Mouse (Mus musculus) heart, postnatal 0 days (tissue): ENCODE results near the gene Fgfr2. TPM values are rescaled to one million over a fixed set of nuclear protein-coding genes. Genes with fewer than 3 reads are reported as not detected.
A peak's percentile ranks its signal among the peaks of the same experiment; 100 is the strongest.

ENCODE experiments used
- ATAC-seq: fragments of 200-750 bp; cut with Nextera tagmentation; 2 replicates; pipeline ENCODE4 v1.8.0; 2017; ENCODE audit warnings: low read depth, moderate number of reproducible peaks, moderate library complexity; ENCODE audit not compliant: insufficient read depth
- DNase-seq: peaks from one replicate; pipeline ENCODE4 v3.0.0-alpha.2; 2016; ENCODE audit warnings: low spot score
- H3K27ac ChIP-seq: fragments of 300-500 bp; sonication (generic); 2 replicates; pipeline ENCODE4 v1.5.1; 2014; ENCODE audit warnings: low read depth, mild to moderate bottlenecking
- H3K27me3 ChIP-seq: fragments of 300-500 bp; sonication (generic); 2 replicates; pipeline ENCODE4 v1.6.1; 2014; ENCODE audit warnings: low read length, mixed read lengths; ENCODE audit not compliant: control insufficient read depth, insufficient read depth
- H3K36me3 ChIP-seq: fragments of 300-500 bp; sonication (generic); replicated peaks from 2 replicates; pipeline ENCODE4 v1.6.1; 2014; ENCODE audit warnings: low read length, mixed read lengths; ENCODE audit not compliant: control insufficient read depth, insufficient read depth
- H3K4me1 ChIP-seq: fragments of 300-500 bp; sonication (generic); 2 replicates; pipeline ENCODE4 v1.6.1; 2014; ENCODE audit warnings: antibody characterized with exemption; ENCODE audit not compliant: control insufficient read depth, insufficient read depth
- H3K4me2 ChIP-seq: fragments of 300-500 bp; sonication (generic); 2 replicates; pipeline ENCODE4 v1.6.1; 2014; ENCODE audit warnings: low read depth, mild to moderate bottlenecking, low read length, moderate library complexity
- H3K4me3 ChIP-seq: fragments of 300-500 bp; sonication (generic); 2 replicates; pipeline ENCODE4 v1.5.1; 2014; ENCODE audit warnings: low read depth, low read length
- H3K9ac ChIP-seq: fragments of 300-500 bp; sonication (generic); replicated peaks from 2 replicates; pipeline ENCODE4 v1.6.1; 2014; ENCODE audit warnings: low read depth, low read length, mixed read lengths
- H3K9me3 ChIP-seq: fragments of 300-500 bp; sonication (generic); replicated peaks from 2 replicates; pipeline ENCODE4 v1.6.1; 2016; ENCODE audit warnings: low read length; ENCODE audit not compliant: control insufficient read depth
- CTCF ChIP-seq: IDR thresholded peaks from 2 replicates; pipeline ENCODE4 v1.5.1; 2016; ENCODE audit warnings: antibody characterized with exemption, control low read depth, low read depth
- EP300 ChIP-seq: IDR thresholded peaks from 2 replicates; pipeline ENCODE4 v1.6.1; 2016; ENCODE audit warnings: antibody characterized with exemption, low read depth
- WGBS: fragments of 180-500 bp; shearing (Covaris S2); extraction: QIAGEN DNeasy Blood & Tissue Kit; methylation state at CpG from one replicate; pipeline ENCODE4 v1.1.7; 2014; 5-methylcytosine and 5-hydroxymethylcytosine counted together
- polyA plus RNA-seq: library from polyadenylated mRNA; unstranded; fragments of >200 nt; fragmentation: Nextera tagmentation; extraction: Ambion mirVana; gene quantifications from 2 replicates; pipeline ENCODE4 v1.2.1, GENCODE M21; 2015
- total RNA-seq: library from RNA; depleted of rRNA; stranded (reverse); fragments of >200 nt; gene quantifications from 2 replicates; pipeline ENCODE4 v1.2.3, GENCODE M21; 2014; ENCODE audit warnings: low replicate concordance

The Fgfr2 gene
- total and polyA plus RNA-seq, 2 experiments from 2014 or later = 3.8 to 11.5 TPM

GRCm38 (mm10) chr7:133054486-133054885 is 68.7 kb downstream of the Fgfr2 start:
- Histone ChIP-seq H3K4me3 (no peak overlapping the region), H3K9me3 (no peaks in the 10 kb centered on the region), H3K4me1 (peaks cover 35% of the 10 kb centered on the region), H3K36me3 (no peaks in the 10 kb centered on the region), H3K27me3 (no peaks in the 10 kb centered on the region), H3K27ac (no peak overlapping the region), H3K9ac (no peak overlapping the region), H3K4me2 (no peak overlapping the region)
- WGBS = 92% methylated on average over 5 of the region's 5 CpGs
- DNase-seq (no peak), ATAC-seq (no peak)
- TF ChIP-seq CTCF (peak; percentile 19; the same call in 1 of the 2 replicates), EP300 (no peak)

- H3K9me3 ChIP-seq = no peaks in the 10 kb centered on the region
- WGBS = 82% methylated on average over 9 of the region's 9 CpGs
- no peak overlapping the region for H3K4me2 ChIP-seq
- H3K9ac ChIP-seq = no peak overlapping the region
- no peaks in the 10 kb centered on the region for H3K27me3 ChIP-seq
- no peak for DNase-seq
- no peak for TF ChIP-seq EP300
- TF ChIP-seq CTCF = no peak
- H3K27ac ChIP-seq = 0 out of 2 replicates have a peak overlapping the region, but pooled peaks have one; percentile 52
- H3K4me3 ChIP-seq = no peak overlapping the region
- peaks cover 28% of the 10 kb centered on the region for H3K4me1 ChIP-seq
- ATAC-seq = no peak
- no peaks in the 10 kb centered on the region for H3K36me3 ChIP-seq
Observed at GRCm38 (mm10) chr7:133053757-133054156, 69.4 kb downstream of the Fgfr2 start.

DNA sequence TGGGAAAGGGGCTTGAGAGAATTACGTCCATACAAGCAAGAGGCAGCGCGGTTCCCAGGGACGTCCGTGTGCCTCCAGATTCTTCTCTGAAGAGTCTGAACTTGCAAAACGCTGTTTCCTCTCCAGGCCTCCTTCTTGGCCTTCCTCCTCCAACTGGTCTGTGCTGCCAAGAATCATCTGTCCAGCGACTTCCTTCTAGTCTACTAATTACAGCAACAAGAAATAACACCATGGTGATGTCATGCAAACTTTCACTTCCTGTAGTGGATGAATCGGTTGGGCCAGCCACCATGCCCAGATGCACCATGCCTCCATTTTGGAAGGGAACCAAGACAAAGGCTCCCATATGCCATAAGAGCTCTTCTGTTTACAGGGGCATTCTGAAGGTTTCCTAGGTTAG is 70.3 kb downstream of the Fgfr2 start:
- Histone ChIP-seq H3K4me3 (no peak overlapping the region), H3K9me3 (no peaks in the 10 kb centered on the region), H3K9ac (no peak overlapping the region), H3K27ac (peak overlapping the region; percentile 83), H3K4me2 (0 out of 2 replicates have a peak overlapping the region, but pooled peaks have one; percentile 17), H3K4me1 (peaks cover 25% of the 10 kb centered on the region), H3K36me3 (no peaks in the 10 kb centered on the region), H3K27me3 (no peaks in the 10 kb centered on the region)
- WGBS = 51% methylated on average over 8 of the region's 8 CpGs
- TF ChIP-seq CTCF (no peak), EP300 (no peak)
- ATAC-seq (peak; percentile 73), DNase-seq (peak; percentile 77)

- Histone ChIP-seq H3K4me1 (peaks cover 23% of the 10 kb centered on the region), H3K9ac (no peak overlapping the region), H3K4me3 (no peak overlapping the region), H3K9me3 (no peaks in the 10 kb centered on the region), H3K36me3 (no peaks in the 10 kb centered on the region), H3K4me2 (no peak overlapping the region), H3K27ac (no peak overlapping the region), H3K27me3 (no peaks in the 10 kb centered on the region)
- no peak for ATAC-seq
- DNase-seq = no peak
- 62% methylated on average over 6 of the region's 6 CpGs for WGBS
- TF ChIP-seq CTCF (no peak), EP300 (no peak)
Observed at GRCm38 (mm10) chr7:133050681-133051080, 72.5 kb downstream of the Fgfr2 start.

GRCm38 (mm10) chr7:133048085-133048630 is 75.0 kb downstream of the Fgfr2 start:
- Histone ChIP-seq H3K9me3 (no peaks in the 10 kb centered on the region), H3K9ac (no peak overlapping the region), H3K4me2 (no peak overlapping the region), H3K4me3 (no peak overlapping the region), H3K4me1 (peaks cover 21% of the 10 kb centered on the region), H3K27ac (no peak overlapping the region), H3K27me3 (no peaks in the 10 kb centered on the region), H3K36me3 (0 out of 2 replicates have a peak, but pooled peaks cover 4% of the 10 kb centered on the region)
- DNase-seq (no peak), ATAC-seq (no peak)
- 56% methylated on average over 3 of the region's 3 CpGs for WGBS
- TF ChIP-seq EP300 (no peak), CTCF (no peak)

DNA sequence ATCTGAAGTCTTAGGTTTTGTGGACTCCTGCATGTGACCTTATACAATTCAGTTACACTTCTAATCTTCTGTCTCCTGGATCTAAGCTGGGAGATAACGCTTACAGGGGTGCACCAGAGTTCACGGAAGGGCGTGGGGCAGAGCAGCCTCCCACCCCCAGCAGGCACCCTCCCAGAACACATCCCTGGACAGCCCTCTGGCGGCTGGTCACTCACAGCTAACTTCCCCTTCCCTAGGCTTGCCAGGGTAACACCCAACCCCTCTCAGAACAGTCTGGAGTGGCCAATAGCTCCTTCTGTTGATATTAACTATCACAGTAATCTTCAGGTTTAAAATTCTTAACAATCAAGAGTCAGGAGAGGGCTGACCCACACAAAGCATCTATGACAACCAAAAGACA is 75.9 kb downstream of the Fgfr2 start:
- Histone ChIP-seq H3K9me3 (no peaks in the 10 kb centered on the region), H3K4me3 (no peak overlapping the region), H3K4me1 (peaks cover 16% of the 10 kb centered on the region; the same call in 1 of the 2 replicates), H3K27ac (no peak overlapping the region), H3K4me2 (no peak overlapping the region), H3K9ac (no peak overlapping the region), H3K27me3 (no peaks in the 10 kb centered on the region), H3K36me3 (0 out of 2 replicates have a peak, but pooled peaks cover 4% of the 10 kb centered on the region)
- 60% methylated on average over 4 of the region's 4 CpGs for WGBS
- DNase-seq (no peak), ATAC-seq (no peak)
- no peak for TF ChIP-seq EP300
- TF ChIP-seq CTCF = peak; percentile 3; the same call in 1 of the 2 replicates
